Mouse (Mus musculus) heart, embryonic 16.5 days (tissue): ENCODE measurements around the gene Gm45902. TPM values are rescaled to one million over a fixed set of nuclear protein-coding genes. Genes with fewer than 3 reads are reported as not detected.

Experiments used
- ATAC-seq: fragments of 200-750 bp; cut with Nextera tagmentation; replicated peaks from 2 replicates; pipeline ENCODE4 v1.8.0; 2017; ENCODE audit warnings: moderate number of reproducible peaks; ENCODE audit not compliant: insufficient read depth, low FRiP score; ENCODE audit errors: extremely low read depth
- H3K27ac ChIP-seq: fragments of 300-500 bp; sonication (generic); 2 replicates; pipeline ENCODE4 v1.5.1; 2014; ENCODE audit warnings: mild to moderate bottlenecking, low read length, control low read depth, moderate library complexity
- H3K27me3 ChIP-seq: fragments of 300-500 bp; sonication (generic); 2 replicates; pipeline ENCODE4 v1.6.1; 2014; ENCODE audit warnings: low read length, mixed read lengths; ENCODE audit not compliant: control insufficient read depth, insufficient read depth
- H3K36me3 ChIP-seq: fragments of 300-500 bp; sonication (generic); 2 replicates; pipeline ENCODE4 v1.6.1; 2014; ENCODE audit not compliant: control insufficient read depth, insufficient read depth
- H3K4me1 ChIP-seq: fragments of 300-500 bp; sonication (generic); 2 replicates; pipeline ENCODE4 v1.6.1; 2014; ENCODE audit warnings: low read length, mixed read lengths; ENCODE audit not compliant: control insufficient read depth, insufficient read depth
- H3K4me2 ChIP-seq: fragments of 300-500 bp; sonication (generic); 2 replicates; pipeline ENCODE4 v1.6.1; 2014; ENCODE audit warnings: low read depth, mild to moderate bottlenecking, control low read depth, low read length
- H3K4me3 ChIP-seq: fragments of 300-500 bp; sonication (generic); 2 replicates; pipeline ENCODE4 v1.5.1; 2014; ENCODE audit warnings: mild to moderate bottlenecking, control low read depth, low read length
- H3K9ac ChIP-seq: fragments of 300-500 bp; sonication (generic); 2 replicates; pipeline ENCODE4 v1.6.1; 2014; ENCODE audit warnings: low read length, control low read depth
- H3K9me3 ChIP-seq: fragments of 300-500 bp; sonication (generic); replicated peaks from 2 replicates; pipeline ENCODE4 v1.6.1; 2016; ENCODE audit warnings: low read length; ENCODE audit not compliant: control insufficient read depth
- WGBS: fragments of 180-500 bp; shearing (Covaris S2); extraction: QIAGEN DNeasy Blood & Tissue Kit; methylation state at CpG from one replicate; pipeline ENCODE4 v1.1.7; 2014; 5-methylcytosine and 5-hydroxymethylcytosine counted together
- polyA plus RNA-seq: library from polyadenylated mRNA; unstranded; fragments of >200 nt; fragmentation: Nextera tagmentation; extraction: Ambion mirVana; gene quantifications from 2 replicates; pipeline ENCODE4 v1.2.1, GENCODE M21; 2015

Gm45902 gene
- polyA plus RNA-seq, 1 experiment from 2014 or later = 3.2 TPM

GRCm38 (mm10) chr2:3493833-3494409 lies 18.7 kb downstream of the Gm45902 start:
- Histone ChIP-seq H3K4me1 (no peaks in the 10 kb centered on the region), H3K4me3 (no peak overlapping the region), H3K9ac (no peak overlapping the region), H3K27ac (no peak overlapping the region), H3K36me3 (peaks cover 55% of the 10 kb centered on the region), H3K9me3 (no peaks in the 10 kb centered on the region), H3K27me3 (no peaks in the 10 kb centered on the region), H3K4me2 (no peak overlapping the region)
- no peak for ATAC-seq
- WGBS = 74% methylated on average over 3 of the region's 3 CpGs

DNA sequence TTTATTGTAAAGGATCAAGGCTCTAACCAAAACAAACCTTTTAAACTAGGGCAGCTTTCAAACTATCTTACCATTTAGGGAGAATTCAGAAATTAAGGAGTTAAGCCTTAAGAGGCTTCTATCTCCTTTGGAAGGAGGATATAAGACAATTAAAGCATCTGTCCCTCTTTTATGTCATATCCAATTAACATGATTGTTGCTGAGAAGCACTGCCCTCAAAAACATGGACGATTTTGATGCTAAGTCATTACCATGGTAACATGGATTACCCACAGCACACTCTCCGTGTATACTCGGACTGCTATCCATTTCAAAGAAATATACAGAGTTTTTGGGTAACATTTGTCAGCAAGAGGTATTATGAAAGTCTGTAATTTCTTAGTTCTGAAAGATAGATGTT lies 22.8 kb downstream of the Gm45902 start:
- H3K9me3 ChIP-seq = no peaks in the 10 kb centered on the region
- no peak for ATAC-seq
- no peaks in the 10 kb centered on the region for H3K4me1 ChIP-seq
- no peak overlapping the region for H3K4me3 ChIP-seq
- 84% methylated on average over 3 of the region's 3 CpGs for WGBS
- no peak overlapping the region for H3K27ac ChIP-seq
- H3K27me3 ChIP-seq = no peaks in the 10 kb centered on the region
- peaks cover 35% of the 10 kb centered on the region for H3K36me3 ChIP-seq
- no peak overlapping the region for H3K4me2 ChIP-seq
- no peak overlapping the region for H3K9ac ChIP-seq

DNA sequence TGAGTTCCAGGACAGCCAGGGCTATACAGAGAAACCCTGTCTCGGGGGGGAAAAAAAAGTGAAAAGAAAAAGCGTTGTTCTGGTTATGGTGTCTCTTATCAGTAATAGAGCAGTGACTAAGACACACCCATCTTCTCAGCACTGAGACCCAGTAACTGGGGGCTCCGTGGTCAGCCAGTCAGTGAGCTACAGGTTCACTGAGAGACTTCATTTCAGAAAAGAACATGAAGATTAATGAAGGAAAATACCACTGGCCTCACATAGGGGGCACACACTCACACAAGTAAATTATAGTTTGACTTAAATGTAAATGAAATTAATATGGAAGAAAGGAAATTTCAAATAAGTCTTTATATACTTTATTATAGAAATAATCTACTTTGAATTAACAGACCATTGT lies 32.4 kb downstream of the Gm45902 start:
- ATAC-seq = no peak
- 88% methylated on average over 3 of the region's 3 CpGs for WGBS
- Histone ChIP-seq H3K9ac (no peak overlapping the region), H3K4me1 (peaks cover 5% of the 10 kb centered on the region; the same call in 1 of the 2 replicates), H3K4me2 (no peak overlapping the region), H3K9me3 (no peaks in the 10 kb centered on the region), H3K27me3 (no peaks in the 10 kb centered on the region), H3K4me3 (no peak overlapping the region), H3K36me3 (no peaks in the 10 kb centered on the region), H3K27ac (no peak overlapping the region)

GRCm38 (mm10) chr2:3475746-3476251 lies 36.8 kb downstream of the Gm45902 start:
- no peaks in the 10 kb centered on the region for H3K36me3 ChIP-seq
- H3K9me3 ChIP-seq = no peaks in the 10 kb centered on the region
- H3K4me1 ChIP-seq = peaks cover 15% of the 10 kb centered on the region
- no peak overlapping the region for H3K27ac ChIP-seq
- H3K4me3 ChIP-seq = peak overlapping the region; percentile 100
- no peaks in the 10 kb centered on the region for H3K27me3 ChIP-seq
- no peak for ATAC-seq
- no peak overlapping the region; the same call in 1 of the 2 replicates for H3K9ac ChIP-seq
- H3K4me2 ChIP-seq = peak overlapping the region; percentile 94
- 74% methylated on average over 3 of the region's 3 CpGs for WGBS

- 0% methylated on average over 42 of the region's 42 CpGs for WGBS
- no peaks in the 10 kb centered on the region for H3K27me3 ChIP-seq
- peaks cover 15% of the 10 kb centered on the region for H3K4me1 ChIP-seq
- H3K4me3 ChIP-seq = peak within 1 kb of the TSS; percentile 100
- peak; percentile 98 for ATAC-seq
- no peaks in the 10 kb centered on the region for H3K36me3 ChIP-seq
- no peaks in the 10 kb centered on the region for H3K9me3 ChIP-seq
- H3K9ac ChIP-seq = peak within 1 kb of the TSS; percentile 94
- H3K27ac ChIP-seq = peak within 1 kb of the TSS; percentile 87
- peak within 1 kb of the TSS; percentile 94 for H3K4me2 ChIP-seq
These were observed 37.7 kb downstream of the Gm45902 start, which contains the start of gene Suv39h2 for GRCm38 (mm10) chr2:3474861-3475283. Gene Suv39h2, minus strand, starts transcription at chr2:3475031.

DNA sequence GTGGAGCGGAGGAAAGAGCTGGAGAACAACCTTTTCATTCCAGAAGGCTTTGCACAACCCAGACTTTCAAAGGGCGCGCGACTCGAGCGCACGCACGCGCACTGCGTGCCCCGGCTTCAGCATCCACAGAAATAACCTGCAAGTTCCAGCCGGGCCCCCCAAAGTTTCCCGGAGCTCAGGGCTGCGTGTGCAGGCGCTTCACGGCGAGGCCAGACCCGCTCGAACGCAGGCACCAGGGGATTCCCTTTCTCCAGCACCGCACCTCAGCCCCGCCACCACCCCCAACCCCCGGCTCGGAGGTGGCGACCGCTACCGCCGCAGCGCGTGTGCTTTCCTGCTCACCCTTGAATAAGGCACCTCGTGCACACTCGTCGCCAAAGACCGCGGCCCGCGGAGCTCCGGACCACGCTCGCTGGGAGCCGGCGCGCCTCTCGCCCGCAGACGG lies 38.2 kb downstream of the Gm45902 start:
- peaks cover 15% of the 10 kb centered on the region for H3K4me1 ChIP-seq

DNA sequence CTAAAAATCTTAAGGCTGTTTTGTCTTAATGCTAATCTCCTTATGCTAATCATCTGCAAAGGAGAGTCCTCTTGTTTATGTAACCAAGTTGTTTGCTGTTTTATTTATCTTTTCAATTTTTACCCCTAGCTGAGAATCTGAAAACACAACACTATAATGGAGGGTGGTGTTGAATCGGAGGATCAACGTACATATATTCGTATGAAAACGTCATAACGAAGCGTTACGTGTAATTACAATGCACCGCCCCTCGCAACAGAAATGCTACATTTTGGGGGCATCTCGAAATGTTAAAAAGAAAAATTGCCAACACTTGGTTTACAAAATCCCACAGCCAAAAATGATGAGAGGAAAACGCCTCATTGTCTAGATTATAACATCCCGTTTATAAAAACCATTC lies 38.7 kb downstream of the Gm45902 start:
- no peak for ATAC-seq
- Histone ChIP-seq H3K27ac (peak overlapping the region; percentile 87), H3K4me3 (peak overlapping the region; percentile 100), H3K27me3 (no peaks in the 10 kb centered on the region), H3K9me3 (no peaks in the 10 kb centered on the region), H3K4me2 (peak overlapping the region; percentile 94), H3K4me1 (peaks cover 15% of the 10 kb centered on the region), H3K36me3 (no peaks in the 10 kb centered on the region; the same call in 1 of the 2 replicates), H3K9ac (peak overlapping the region; percentile 94)
- 1% methylated on average over 12 of the region's 12 CpGs for WGBS

More for the DNA sequence above, 38.2 kb downstream of the Gm45902 start:
- Histone ChIP-seq H3K4me3 (peak overlapping the region; percentile 100), H3K27ac (peak overlapping the region; percentile 87), H3K9me3 (no peaks in the 10 kb centered on the region), H3K36me3 (no peaks in the 10 kb centered on the region), H3K27me3 (no peaks in the 10 kb centered on the region), H3K4me2 (peak overlapping the region; percentile 94), H3K9ac (peak overlapping the region; percentile 94)
- WGBS = 0% methylated on average over 46 of the region's 46 CpGs
- ATAC-seq = peak; percentile 59

- H3K9ac ChIP-seq = no peak overlapping the region
- H3K4me2 ChIP-seq = no peak overlapping the region
- WGBS = 83% methylated on average over 4 of the region's 4 CpGs
- no peaks in the 10 kb centered on the region for H3K4me1 ChIP-seq
- H3K9me3 ChIP-seq = no peaks in the 10 kb centered on the region
- no peak for ATAC-seq
- H3K27me3 ChIP-seq = no peaks in the 10 kb centered on the region
- peaks cover 22% of the 10 kb centered on the region for H3K36me3 ChIP-seq
- H3K27ac ChIP-seq = no peak overlapping the region
- H3K4me3 ChIP-seq = no peak overlapping the region
These were observed 56.0 kb downstream of the Gm45902 start for GRCm38 (mm10) chr2:3456590-3456989.
